Mouse (Mus musculus) adipocyte (in vitro differentiated cells): ENCODE data around the gene Lingo2.
"Not testable (repeated sequence)": the region's sequence is repeated elsewhere in the genome, so short reads cannot be mapped to it uniquely, and the experiment has no call there.

ENCODE experiments used
- DNase-seq: peaks from one replicate; pipeline ENCODE4 v3.0.0-alpha.2; 2016; ENCODE audit warnings: low spot score

Gene Lingo2

DNA sequence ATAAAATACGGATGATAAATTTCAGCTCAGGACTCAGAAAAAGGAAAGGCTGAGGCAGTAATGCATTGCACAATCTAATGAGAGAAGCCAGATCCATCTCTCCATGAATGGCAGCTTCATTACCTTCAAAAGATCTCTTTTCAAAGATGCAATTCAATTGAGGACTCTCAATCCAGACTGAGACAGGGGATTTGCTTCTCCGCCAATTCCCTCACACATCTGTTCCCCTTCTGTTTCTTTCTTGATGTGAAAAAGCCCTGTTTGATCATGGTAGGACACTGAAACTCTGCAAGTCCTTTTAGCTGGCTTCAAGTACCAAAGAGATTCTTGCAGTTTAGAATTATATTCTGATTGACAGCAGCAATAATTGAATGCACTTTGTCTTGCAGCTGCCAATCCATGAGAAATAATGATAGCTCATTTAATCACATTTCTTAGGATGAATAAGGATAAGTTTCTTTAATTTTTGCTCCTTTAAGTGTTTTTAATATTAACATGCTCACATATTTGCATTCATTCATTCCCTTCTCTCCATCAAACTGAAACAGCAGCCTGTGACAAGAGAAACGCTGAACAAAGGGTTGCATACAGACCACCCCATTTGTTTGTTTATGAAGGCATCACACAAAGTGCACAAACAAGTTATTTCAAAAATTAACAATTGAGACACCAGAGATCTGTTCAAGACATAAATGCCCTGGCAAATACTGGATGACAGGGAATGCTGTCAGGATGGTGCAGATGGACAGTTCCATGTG is 870.3 kb downstream of the Lingo2 start:
- DNase-seq: no peak

DNA sequence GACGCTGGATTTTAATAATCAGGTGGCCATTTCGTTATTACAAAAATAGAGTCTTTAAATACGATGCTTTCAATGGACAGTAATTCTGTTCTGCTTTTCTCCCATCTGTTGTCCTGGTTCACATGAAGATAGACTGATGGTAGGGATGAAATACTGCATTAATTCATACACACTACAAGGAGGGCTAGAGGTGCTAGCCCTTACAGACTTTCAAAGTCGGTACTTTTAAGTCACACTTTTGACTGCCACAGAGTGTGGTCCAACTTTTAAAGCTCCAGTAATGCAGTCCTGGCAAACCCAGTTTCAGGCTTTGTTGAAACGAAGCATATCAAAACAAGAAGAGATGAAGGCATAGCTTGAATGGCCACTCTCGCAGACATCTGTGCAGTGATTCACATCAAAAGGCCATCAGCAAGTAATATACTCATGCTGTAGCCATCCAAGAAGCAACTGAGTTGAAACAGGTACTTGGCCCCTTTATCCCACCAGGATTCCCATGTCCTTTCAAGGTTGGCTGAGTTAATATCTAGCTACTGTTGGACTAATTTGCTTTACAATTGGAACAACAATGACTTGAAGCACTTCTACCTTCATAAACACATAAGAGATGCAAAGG is 872.5 kb downstream of the Lingo2 start:
- no peak for DNase-seq

DNA sequence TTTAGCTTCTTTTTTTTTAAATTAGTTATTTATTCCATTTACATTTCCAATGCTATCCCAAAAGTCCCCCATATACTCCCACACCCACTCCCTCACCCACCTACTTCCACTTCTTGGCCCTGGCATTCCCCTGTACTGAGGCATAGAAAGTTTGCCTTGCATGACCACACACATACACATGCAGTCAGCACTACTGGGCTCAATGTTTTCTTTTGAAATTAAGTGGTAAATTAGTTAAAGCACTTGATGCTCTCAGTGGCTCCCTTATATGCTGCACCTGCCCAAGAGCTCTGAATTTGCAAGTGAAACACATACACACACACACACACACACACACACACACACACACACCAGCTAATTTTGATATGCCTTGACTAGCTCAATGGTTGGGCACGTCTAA is 886.8 kb downstream of the Lingo2 start:
- not testable (repeated sequence) for DNase-seq

DNA sequence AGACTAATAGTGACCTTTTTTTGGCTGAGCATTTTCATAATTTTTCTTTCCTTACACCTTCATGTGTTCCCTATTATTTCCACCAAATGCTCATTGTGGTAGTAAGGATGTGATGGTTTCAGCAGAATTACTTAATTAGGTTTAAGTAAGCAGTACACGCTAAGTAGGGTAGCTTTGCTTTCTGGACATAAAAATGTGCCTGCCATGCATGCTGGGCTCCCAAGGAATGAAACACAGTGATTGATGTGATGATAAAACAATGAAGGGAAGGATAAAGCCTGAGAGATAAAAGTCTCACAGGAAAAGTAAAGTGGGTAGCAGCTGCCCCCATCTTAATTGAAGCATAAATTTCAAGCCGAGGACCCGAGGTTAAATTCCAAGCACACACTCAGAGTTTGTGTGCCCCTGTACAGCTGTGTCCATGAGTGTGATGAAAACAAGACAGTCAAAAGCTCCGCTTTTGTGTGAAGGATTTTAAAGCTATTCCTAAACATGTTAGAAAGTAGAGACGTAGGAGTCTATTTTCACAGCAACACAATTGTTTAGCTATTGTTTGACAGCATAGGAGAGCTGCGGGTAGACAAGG is 898.7 kb downstream of the Lingo2 start:
- DNase-seq: no peak

DNA sequence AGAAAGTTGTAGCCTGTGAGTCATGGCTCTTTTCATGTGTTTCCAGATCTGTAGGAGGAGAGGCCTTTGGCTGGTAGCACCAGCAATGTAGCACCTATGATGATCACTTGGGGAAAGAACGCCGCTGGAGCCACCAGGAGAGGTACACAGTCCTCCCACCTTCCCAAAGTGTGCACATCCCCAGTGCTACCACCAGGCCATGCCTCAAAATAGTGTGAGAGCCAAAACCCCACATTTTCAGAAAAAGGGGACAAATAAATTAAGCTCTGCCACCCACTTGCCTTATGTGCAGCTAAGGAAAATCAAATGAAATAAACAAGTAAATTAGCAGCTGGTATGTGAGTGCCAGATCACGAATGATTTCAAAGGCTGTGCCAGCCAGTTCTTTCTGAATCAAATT is 911.2 kb downstream of the Lingo2 start:
- no peak for DNase-seq

DNA sequence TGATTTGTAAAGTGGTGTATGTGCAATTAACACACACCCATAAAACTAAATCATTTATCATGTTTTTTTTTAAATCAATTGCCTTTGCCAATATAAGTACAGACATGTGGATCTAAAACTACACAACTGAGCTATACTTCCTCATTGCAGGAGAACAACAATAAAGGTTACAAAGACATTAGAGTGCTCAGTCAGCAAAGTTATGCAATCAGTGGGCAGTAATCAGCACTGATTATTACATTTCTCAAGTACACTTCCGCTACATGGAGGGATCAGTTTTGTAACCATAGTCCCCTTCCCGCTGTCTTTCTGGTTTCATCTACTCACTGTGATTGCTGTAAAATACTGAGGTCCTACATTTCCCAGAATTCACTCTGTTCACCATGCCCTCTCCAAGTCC is 912.8 kb downstream of the Lingo2 start:
- DNase-seq: no peak

DNA sequence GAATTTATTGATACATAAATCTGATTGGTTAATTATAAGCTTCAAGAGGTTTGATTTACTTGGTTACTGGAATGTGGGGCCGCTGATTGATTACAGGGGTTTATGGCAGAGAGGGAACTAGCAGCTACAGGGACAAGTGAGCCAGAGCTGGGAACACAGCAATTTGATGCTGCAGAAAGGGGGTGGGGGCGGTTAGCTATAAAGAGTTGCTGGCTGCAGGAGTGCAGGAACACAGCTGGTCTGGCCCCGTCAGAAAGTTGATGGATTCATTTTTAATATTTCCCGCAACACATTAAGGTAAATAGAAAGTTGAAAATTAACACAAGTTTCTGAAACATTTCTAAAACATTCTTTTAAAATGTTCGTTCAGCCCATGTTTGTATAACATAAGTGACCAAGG is 919.5 kb downstream of the Lingo2 start:
- DNase-seq: no peak

DNA sequence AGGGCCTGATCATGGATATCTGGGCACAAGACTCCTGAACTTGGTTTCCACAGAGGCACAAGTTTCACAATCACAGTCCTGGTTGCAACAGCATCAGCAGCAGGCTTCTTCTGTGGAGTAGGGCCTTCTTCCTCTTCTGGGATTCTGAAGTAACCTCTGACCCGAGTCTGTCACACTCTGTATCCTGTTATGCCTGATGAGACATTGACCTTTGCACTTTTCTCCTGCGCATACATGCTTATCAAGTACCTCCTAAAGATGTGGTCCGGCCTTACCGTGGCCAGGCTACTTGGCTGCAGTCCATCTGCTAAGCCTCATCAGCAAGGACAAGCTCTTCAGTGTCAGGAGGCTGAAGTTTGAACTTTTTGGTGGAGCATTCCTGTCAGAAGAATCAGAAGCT is 937.4 kb downstream of the Lingo2 start:
- DNase-seq: peak; percentile 27

DNA sequence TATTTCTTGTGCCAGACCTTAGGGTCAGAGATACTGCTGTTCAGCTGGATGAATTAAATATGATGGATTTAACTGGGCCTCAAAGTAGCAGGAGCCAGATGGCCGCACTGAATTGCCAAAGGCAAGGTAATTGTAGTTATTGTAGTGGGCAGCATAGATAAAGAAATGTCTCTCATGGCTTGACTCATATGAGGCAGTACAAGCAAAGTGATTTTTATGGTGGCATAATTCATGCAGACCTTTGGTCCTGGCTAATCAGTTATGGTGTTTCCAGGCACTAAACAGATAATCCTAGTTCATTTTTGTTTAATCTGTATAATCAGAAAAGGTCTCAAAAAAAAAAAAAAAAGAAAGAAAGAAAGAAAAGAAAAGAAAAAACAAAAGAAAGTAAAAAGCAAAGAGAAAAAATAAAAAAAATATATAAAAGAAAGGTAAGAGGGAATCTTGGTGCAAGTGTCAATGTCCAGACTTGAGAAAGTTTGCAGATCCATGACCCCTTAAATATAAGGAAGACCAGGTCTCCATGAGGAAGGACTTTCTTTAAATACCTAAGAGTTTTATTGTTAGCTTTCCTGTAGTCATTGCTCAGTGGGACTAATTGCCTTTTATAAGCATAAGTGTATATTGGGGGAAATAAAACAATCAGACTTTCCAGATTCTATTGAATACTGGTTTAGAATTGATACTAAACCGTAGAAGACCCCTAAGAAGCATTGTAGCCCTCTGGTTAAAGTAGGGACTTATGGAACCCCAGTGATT is 959.4 kb downstream of the Lingo2 start:
- no peak for DNase-seq

DNA sequence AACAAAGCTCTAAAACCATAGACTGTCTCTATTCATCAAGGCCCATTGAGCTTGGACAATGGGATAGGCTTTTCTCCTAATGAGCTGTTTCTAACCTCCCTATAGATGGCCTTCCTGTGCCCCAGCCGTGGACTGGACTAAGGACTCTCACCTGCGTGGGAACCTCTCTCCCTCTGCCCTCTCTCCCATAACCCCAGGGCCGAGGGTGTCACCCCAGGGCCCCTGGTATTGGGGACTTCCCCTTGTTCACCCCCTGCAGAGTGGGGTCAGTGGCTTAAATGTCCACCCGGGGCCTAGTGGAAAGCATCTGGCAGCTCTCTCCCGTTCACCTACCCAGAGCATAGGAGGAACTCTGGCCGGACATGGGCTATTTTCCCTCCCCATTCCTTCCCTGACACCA is 965.5 kb downstream of the Lingo2 start:
- no peak for DNase-seq

DNA sequence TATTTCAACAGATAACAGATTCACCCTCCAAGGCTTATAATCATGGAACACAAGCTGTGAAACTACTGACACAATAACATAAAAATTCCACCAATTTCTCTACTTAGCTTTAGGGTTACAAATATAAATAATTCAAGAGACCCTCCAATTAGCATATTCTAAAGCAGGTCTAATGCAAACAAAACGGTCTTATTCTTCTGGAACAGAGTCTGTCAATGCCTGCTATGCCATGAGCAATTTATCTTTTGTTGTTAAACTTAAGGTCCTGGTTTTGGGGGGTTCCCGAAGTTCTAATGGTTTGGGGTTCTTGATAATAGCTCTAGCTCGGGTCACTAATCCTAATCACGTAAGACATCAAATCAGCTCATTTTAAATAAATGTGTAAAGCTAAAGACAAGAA is 988.0 kb downstream of the Lingo2 start:
- DNase-seq: no peak

DNA sequence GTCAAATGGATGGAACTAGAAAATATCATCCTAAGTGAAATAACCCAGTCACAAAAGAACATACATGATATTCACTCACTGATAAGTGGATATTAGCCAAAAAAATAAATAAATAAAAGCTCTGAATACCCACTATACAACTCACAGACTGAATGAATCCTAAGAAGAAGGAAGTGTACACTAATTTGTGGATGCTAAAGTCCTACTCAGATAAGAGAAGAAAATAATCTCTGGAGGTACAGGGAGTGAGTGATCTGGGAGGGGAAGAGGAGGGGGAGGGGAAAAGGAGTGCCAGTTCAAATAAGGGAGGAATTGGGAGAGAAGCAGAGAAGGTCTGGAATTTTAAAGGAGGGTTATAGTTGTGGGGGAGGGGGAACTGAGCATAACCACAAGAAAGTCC is 999.7 kb downstream of the Lingo2 start:
- no peak for DNase-seq

DNA sequence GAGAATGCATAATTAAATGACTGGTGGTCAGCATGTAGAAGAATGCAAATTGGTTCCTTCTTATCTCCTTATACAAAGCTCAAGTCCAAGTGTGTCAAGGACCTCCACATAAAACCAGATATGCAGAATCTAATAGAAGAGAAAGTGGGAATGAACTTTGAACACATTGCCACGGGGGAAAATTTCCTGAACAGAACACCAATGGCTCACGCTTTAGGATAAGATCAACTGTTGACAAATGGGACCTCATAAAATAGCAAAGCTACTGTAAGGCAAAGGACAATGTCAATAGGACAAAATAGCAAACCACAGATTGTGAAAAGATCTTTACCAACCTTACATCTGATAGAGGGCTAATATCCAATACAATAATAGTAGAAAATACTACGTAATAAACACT is 1000.3 kb downstream of the Lingo2 start:
- DNase-seq: no peak

DNA sequence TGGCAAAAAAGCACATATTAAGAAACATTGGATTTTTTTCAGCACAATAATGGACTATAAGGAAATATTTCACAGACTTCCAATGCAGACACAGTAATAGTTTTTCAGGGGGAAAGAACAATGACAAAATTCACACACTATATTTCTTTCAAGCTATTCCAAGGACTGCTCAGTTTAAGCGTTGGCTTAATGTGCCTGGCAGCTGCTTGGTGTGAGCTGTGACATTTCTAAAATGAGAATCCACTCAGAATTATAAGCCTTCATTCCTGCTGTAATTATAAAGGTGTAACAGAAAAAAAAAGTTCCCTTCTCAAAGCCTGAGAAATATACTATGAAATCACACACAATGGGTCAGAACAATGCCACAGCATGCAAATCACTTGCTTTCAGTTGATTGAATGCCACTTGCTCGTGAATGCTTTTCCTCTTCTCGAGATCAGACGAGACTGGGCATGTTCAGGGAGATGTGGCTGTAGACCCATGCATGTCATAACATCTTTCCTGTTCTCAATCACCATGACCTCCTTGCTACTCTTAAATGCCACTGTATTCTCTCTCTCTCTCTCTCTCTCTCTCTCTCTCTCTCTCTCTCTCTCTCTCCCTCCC is 1017.4 kb downstream of the Lingo2 start:
- DNase-seq: no peak

DNA sequence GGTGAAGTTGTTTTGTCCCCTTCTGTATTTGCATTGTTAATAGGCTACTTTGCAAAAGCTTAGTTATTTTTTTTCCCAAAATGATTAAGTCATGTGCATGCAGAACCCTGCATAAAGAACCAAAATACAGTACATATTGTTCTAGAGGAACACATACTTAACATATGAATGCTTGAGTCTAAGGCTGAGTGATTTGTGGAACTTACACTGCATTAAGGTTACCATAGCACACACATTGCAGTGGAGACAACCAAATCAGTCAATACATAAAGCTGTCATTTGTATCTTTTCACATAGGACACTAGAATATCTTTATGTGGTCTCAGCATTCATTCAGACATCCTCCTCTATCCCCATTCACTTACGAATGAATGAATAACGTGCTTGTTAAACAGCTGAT is 1023.8 kb downstream of the Lingo2 start:
- no peak for DNase-seq

DNA sequence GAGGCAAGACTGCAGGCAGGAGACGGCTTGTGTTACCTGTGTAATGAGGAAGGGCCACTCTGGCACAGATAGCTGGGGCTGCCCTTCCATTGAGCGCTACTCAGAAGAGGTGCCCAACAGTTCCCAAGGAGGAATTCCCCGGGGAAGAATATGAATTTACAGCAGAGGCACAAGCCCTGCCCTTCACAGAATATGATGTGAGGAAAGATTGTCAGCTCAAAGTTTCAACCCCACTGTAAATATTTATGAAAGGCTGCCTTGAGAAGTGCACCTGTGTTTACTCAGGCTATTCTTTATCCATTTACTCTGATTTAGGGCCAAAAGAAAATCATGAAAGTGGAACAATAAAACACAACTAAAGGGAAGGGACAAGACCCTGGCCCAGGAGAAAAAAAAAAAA is 1034.1 kb downstream of the Lingo2 start:
- DNase-seq: no peak

DNA sequence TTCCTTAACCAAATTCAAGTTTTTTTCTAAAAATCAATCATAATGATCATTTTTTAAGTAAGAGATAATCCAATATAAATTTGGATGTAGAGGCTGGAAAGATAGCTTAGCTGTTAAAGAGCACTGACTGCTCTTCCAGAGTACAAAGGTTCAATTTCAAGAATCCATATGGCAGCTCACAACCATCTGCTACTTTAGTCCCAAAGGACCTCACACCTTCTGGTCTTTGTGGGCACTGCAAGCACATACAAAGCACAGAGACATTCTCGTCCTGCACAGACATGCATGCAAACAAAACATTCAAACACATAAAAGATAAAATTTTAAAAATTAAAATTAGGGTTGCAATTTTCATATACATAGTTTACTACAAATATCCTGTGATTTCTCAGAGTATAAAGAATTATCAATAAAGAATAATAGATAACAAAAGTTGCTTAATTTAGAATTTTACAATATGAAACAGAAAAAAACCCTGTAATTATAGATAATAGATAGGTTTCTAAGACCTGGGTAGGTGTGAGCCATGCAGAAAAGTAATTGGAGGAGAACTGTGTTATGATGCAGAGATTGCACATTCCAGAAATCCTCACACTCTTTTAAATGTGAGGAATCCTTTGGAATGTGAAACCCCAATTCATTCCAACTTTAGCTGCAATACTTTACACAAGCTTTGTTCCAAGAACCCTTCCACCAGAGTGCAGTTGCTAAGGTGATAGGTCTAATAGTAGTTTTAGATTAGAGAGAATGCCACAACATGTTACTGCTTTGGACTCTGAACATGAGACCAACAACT is 1053.6 kb downstream of the Lingo2 start:
- no peak for DNase-seq

DNA sequence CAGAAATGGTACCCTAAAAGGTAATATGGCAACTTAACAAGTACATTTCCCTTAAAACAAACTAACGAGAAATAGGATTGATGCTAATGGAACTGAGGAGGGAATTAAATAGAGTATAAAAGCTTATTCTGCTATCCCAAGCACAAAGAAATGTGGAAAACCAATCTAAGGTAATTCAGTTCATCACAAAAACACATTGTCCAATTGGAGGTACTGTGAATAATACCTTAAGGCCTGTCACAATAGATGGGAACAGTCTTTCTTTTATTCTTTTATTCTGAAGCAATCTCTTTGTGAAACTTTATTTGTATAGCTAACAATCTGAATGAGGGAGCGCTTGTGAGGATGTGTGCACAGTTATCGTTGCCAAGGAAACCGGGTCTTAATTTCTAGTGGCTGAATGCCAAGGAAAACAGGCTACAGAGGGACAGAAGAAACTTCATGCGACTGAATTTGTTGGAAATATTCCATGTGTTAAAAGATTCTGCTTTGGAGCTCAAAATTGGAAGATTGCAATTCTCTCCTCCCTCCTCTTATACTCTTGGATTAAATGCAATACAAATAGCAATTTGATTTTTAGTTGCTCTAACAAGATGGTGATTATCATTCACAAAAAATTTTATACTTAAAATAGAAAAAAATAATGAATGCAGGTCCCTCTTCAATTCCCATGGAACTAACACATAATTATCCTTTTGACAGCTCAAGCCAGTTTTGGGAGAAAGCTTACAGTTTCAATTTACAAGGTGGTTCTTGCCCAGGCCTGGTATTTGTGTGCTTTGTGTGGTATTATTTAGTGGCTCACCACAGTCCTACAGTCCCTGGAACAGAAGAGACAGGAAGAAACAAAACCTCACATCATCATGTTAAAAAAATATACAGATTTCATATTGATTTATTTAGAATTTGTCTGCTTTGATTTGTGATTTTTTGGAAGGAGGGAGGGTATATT is 1065.7 kb downstream of the Lingo2 start:
- no peak for DNase-seq

DNA sequence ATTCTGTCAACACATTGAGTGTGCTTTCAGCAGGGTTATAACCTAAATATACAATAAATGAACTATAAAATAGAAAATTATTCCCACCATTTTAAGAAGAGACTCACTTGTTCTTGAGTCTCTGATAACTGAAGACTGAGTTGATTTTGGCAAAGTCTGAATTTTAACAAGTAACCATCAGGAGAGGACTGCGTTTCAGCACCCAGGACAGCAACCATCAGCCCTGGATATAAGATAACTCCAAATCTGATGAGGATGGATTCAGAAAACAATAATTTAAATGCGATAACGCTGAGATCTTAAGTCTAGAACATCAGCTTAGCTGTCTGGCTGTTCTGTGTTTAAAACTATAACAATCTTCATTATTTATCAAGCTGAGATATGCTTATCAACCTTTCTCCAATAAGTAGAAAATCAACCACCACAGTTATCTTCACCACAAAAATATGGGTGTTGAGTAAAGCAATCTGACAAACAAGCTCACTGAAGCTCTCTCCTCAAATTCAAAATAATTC is 1066.5 kb downstream of the Lingo2 start:
- peak; percentile 32 for DNase-seq

DNA sequence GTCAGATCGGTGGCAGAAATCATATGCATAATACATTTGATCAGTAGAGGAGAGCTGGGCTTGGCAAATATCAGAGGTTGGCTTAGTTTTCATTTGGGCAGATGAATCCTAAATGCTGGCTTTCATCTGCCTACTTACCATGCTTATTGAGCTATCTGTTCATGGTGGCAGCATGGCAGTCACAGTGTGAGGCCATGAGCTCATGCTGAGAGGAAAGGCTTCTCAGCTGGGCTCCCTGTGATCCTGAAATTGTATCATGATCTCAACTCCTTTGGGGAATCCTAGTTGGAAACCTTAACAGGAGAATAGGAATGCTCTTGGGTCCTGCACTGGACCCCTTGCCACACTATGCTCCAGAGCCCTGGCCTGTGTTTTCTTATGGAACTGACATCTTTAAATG is 1105.0 kb downstream of the Lingo2 start:
- DNase-seq: no peak
